Mouse (Mus musculus) lung, postnatal 0 days (tissue): ENCODE measurements around the gene Pparg.

Experiments
- CTCF ChIP-seq: IDR thresholded peaks from 2 replicates; pipeline ENCODE4 v1.5.1; 2016; ENCODE audit warnings: antibody characterized with exemption, mild to moderate bottlenecking
- EP300 ChIP-seq: IDR thresholded peaks from 2 replicates; pipeline ENCODE4 v1.6.1; 2016; ENCODE audit warnings: antibody characterized with exemption, mild to moderate bottlenecking, control low read depth

GRCm38 (mm10) chr6:115360776-115361605 is at the start of gene Pparg:
- TF ChIP-seq EP300 (no peak), CTCF (peak; percentile 38)
